Mouse (Mus musculus): ENCODE measurements around the gene Gm11011.

Gene Gm11011

GRCm38 (mm10) chr2:169589697-169590096 is 2.2 kb upstream of the Gm11011 start:
- no peak for DNase-seq (ENCODE audit: low read depth, low spot score)

GRCm38 (mm10) chr2:169586688-169587087 is 857 bp downstream of the Gm11011 start:
- DNase-seq (ENCODE audit: low read depth, low spot score): no peak

GRCm38 (mm10) chr2:169585631-169586285 is 1.8 kb downstream of the Gm11011 start:
- no peak for DNase-seq (ENCODE audit: low read depth, low spot score)

GRCm38 (mm10) chr2:169584745-169585456 is 2.6 kb downstream of the Gm11011 start:
- no peak for DNase-seq (ENCODE audit: low read depth, low spot score)

DNA sequence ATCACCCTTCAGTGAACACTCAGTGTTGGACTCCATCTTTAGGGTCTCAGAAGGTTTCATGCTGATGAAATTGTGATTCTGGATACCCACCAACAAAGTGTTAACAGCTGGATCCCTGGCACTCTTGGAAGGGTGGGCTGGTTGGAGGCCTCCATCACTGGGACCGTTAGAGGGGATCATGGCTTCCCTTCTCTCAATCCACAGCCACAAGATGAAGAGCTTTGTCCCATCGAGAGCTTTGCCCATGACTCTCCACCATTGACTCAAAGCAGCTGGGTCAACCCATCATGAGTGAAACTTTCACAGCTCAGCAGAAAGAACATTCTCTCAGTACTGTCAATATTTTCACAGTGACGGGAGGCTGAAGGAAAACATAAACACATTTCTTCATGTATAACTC is 4.1 kb downstream of the Gm11011 start:
- no peak for DNase-seq (ENCODE audit: low read depth, low spot score)

- DNase-seq (ENCODE audit: low read depth, low spot score): no peak
These were observed 9.9 kb downstream of the Gm11011 start for GRCm38 (mm10) chr2:169577508-169578196.

DNA sequence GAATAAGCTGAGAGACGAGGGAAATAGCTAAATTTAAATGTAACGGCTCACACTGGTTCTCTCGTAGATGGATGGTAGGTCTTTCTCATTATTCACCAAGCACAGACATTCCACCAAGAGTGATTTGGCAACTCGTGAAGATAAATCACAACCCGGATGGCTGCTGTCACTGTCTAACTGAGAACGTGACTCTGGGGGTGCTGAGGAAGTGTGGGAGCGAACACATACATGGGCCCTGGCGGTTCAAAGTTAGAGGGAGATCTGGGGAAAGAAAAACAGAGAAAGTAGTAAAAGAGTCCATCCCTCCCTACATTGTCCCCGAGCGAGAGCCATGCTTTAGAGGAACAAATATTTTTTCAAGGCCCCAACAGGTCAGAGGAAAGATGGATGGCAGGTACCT is 17.5 kb downstream of the Gm11011 start:
- no peak for DNase-seq (ENCODE audit: low read depth, low spot score)

- DNase-seq (ENCODE audit: low read depth, low spot score): no peak
These were observed 21.4 kb downstream of the Gm11011 start for GRCm38 (mm10) chr2:169566159-169566558.

DNA sequence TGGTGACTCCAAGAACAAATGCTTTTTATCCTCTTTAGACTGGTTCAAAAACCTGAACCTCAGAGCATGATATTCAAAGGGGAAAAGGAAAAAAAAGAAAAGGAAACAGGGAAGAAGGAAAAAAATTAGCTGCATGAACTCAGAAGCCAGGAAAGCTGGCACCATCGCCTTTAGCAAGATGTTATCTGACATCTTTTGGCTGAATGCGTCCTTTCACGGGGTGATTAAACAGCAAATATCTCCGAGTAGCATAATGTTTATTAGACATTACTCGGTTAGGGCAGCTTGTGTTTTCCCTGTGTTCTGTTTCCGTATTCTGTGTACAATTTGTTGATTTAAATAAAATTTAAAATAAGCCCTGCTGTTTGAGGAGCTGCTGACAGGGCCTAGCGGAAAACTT is 21.8 kb downstream of the Gm11011 start:
- no peak for DNase-seq (ENCODE audit: low read depth, low spot score)

DNA sequence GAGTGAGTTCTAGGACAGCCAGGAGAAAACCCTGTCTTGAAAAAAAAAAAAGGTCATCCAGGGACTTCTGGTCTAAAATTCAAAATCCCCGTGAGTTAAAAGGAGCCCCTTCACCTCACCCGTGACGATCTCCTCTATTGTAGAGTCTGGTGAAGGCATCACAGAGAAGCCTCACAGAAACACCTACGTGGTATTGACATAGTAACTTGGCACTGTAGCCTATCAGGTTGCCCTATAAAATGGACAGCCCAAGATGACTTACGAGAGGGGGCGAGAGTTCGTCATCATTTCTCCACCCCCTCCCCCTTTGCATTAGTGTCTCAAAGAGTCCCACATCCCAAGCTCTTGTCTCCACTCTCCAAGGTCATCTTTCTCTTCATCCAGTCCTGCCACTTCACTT is 41.9 kb downstream of the Gm11011 start:
- no peak for DNase-seq (ENCODE audit: low read depth, low spot score)

DNA sequence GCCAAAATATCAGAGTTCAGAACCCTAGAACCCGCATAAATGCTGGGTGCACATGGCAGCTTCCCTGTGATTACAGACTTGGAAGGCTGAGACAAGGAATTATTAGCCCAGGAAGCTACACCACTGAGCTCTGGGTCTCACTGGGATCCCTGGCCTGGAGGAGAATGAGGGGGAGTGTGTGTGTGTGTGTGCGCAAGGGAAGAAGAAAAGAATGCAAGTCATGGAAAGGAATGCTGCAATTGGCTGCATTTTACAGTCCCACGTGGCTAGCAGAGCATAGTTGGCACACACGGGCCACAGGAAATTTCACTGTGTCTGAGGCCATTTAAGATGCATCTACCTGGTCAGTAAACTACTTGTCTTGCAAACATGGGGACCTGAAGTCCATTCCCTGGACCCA is 48.6 kb downstream of the Gm11011 start:
- DNase-seq (ENCODE audit: low read depth, low spot score): no peak
